Comparison of ENCODE assay signal across 8 mouse cellular contexts in the genomic region with DNA sequence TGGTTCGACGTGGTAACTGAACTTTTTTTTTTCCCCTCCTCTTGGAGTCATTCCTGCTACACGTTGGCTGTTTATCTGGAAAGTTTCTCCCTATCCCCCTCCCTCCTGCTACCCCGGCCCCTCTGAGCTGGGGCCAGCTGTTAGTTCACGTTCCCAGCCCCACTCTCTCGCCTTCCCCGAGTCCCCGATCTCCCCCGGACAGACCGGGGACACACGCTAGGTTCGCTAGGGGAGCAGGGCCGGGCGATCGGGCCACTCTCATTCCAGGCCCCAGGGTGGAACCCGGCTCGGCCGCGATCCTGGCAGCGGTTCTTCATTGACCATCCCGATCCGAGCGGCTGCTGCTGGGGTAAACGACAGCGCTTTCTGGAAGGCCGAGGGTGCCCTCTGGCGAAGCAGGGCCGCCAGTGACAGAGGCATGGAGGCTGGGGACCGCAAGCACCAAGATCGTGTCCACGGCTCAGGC. TPM values are rescaled to one million over a fixed set of nuclear protein-coding genes. Genes with fewer than 3 reads are reported as not detected.
DNase-seq lines count a peak whose midpoint lies in the region; ATAC-seq and TF ChIP-seq lines count a peak whose summit lies in the region.

No protein-coding gene starts in this region.

- peak; percentile 79 for TF ChIP-seq CTCF in lung, adult 2 months (IDR thresholded peaks at IDR 0.05; ENCODE audit: insufficient read depth, low read length)

- peak; percentile 82 for DNase-seq in ES-CJ7 (ENCODE audit: low read depth, low spot score)
- DNase-seq in heart, postnatal 36 days = peak; percentile 94 to 95
- DNase-seq in layer of hippocampus, adult 18-20 months (ENCODE audit: low spot score in 2 of 2) = peak; percentile 87 to 95
- DNase-seq in lung, adult 2 months = peak; percentile 92
- DNase-seq in testis, postnatal 14 days (ENCODE audit: low spot score) = peak; percentile 81

- under 1% methylated on average over 31 of the region's 31 CpGs for WGBS in forebrain, embryonic 16.5 days
- under 1% methylated on average over 31 of the region's 31 CpGs for WGBS in lung, adult 2 months
- WGBS in neural tube, embryonic 15.5 days = under 1% methylated on average over 31 of the region's 31 CpGs

- peak overlapping the region; percentile 64 for H3K27ac ChIP-seq in forebrain, embryonic 16.5 days (ENCODE audit: low read length)
- peak overlapping the region; percentile 81 for H3K27ac ChIP-seq in neural tube, embryonic 15.5 days (replicated peaks)

- H3K9me3 ChIP-seq in forebrain, embryonic 16.5 days (ENCODE audit: control insufficient read depth, low read length) = no peaks in the 10 kb centered on the region
- no peaks in the 10 kb centered on the region for H3K9me3 ChIP-seq in neural tube, embryonic 15.5 days (replicated peaks)

- no peaks in the 10 kb centered on the region for H3K36me3 ChIP-seq in forebrain, embryonic 16.5 days (ENCODE audit: control insufficient read depth, insufficient read depth)
- H3K36me3 ChIP-seq in neural tube, embryonic 15.5 days = no peaks in the 10 kb centered on the region

- H3K4me1 ChIP-seq in forebrain, embryonic 16.5 days (replicated peaks; ENCODE audit: control insufficient read depth, insufficient read depth, low read length) = peaks cover 38% of the 10 kb centered on the region
- peaks cover 4% of the 10 kb centered on the region; the same call in 1 of the 2 replicates for H3K4me1 ChIP-seq in lung, adult 2 months (ENCODE audit: control insufficient read depth, insufficient read depth, low read length)
- H3K4me1 ChIP-seq in neural tube, embryonic 15.5 days = peaks cover 49% of the 10 kb centered on the region

- peak overlapping the region; percentile 63 for H3K9ac ChIP-seq in forebrain, embryonic 16.5 days (replicated peaks; ENCODE audit: low read depth, low read length)
- H3K9ac ChIP-seq in neural tube, embryonic 15.5 days (replicated peaks) = peak overlapping the region; percentile 70

- peak overlapping the region; percentile 98 for H3K4me2 ChIP-seq in forebrain, embryonic 16.5 days (ENCODE audit: low read length)
- H3K4me2 ChIP-seq in neural tube, embryonic 15.5 days = peak overlapping the region; percentile 99

- ATAC-seq in cerebellum, adult (ENCODE audit: insufficient number of reproducible peaks, low FRiP score, low TSS enrichment) = peak; percentile 72
- peak; percentile 77 for ATAC-seq in forebrain, embryonic 16.5 days
- ATAC-seq in neural tube, embryonic 15.5 days (ENCODE audit: low FRiP score) = peak; percentile 77

- intact Hi-C loops in heart, postnatal 36 days (cut with DNase I) = loop anchor here (1.0 to 5.0 kb wide), 6 partner anchors 55 to 332 kb away; partner anchors contain the start of gene Flvcr2

- TF ChIP-seq POLR2A in lung, adult 2 months (IDR thresholded peaks at IDR 0.05; ENCODE audit: borderline replicate concordance, extremely low read depth, low read depth, low read length) = no peak

- no peaks in the 10 kb centered on the region for H3K27me3 ChIP-seq in forebrain, embryonic 16.5 days (replicated peaks; ENCODE audit: control insufficient read depth, insufficient read depth, low read length)
- peaks cover 8% of the 10 kb centered on the region for H3K27me3 ChIP-seq in neural tube, embryonic 15.5 days (replicated peaks)

- peak overlapping the region; percentile 60 for H3K4me3 ChIP-seq in forebrain, embryonic 16.5 days (replicated peaks; ENCODE audit: low read length)
- peak overlapping the region; percentile 61 for H3K4me3 ChIP-seq in lung, adult 2 months (replicated peaks; ENCODE audit: extremely low read depth, low read depth, low read length)
- peak overlapping the region; percentile 56 for H3K4me3 ChIP-seq in neural tube, embryonic 15.5 days (replicated peaks)

RNA-seq across cellular contexts. Expression of gene Tgfb3, which starts 0.4 kb away (rescaled TPM):
- polyA plus RNA-seq in forebrain, embryonic 16.5 days (2015; fragmentation: Nextera tagmentation; extraction: Ambion mirVana) = 7.2 and 9.1 TPM in 2 replicates
- total RNA-seq in heart, postnatal 36 days (2021) = 10 to 100 TPM; 14.4 to 15.2 TPM
- total RNA-seq in layer of hippocampus, adult 18-20 months (2021) = 10 to 100 TPM; 18.8 to 19.4 TPM
- polyA plus RNA-seq in lung, adult 2 months (2012; rRNA removed) = 24.8 and 33.9 TPM in 2 replicates
- 5.8 and 9.8 TPM in 2 replicates for polyA plus RNA-seq in neural tube, embryonic 15.5 days (2015; fragmentation: Nextera tagmentation; extraction: Ambion mirVana)

RNA-seq across cellular contexts. Expression of gene Ift43, which starts 3.1 kb away (rescaled TPM):
- 59.9 and 67.0 TPM in 2 replicates for polyA plus RNA-seq in forebrain, embryonic 16.5 days (2015; fragmentation: Nextera tagmentation; extraction: Ambion mirVana)
- total RNA-seq in heart, postnatal 36 days (2021) = 10 to 100 TPM; 25.4 to 26.0 TPM
- 10 to 100 TPM; 13.9 to 15.0 TPM for total RNA-seq in layer of hippocampus, adult 18-20 months (2021)
- 32.8 and 49.6 TPM in 2 replicates for polyA plus RNA-seq in lung, adult 2 months (2012; rRNA removed)
- polyA plus RNA-seq in neural tube, embryonic 15.5 days (2015; fragmentation: Nextera tagmentation; extraction: Ambion mirVana) = 35.2 and 40.1 TPM in 2 replicates

Comparison
In these comparisons a context has a peak if more than half of its experiments do, and no peak if none do; other contexts are left out.
1. Peak in every context shown above with its lines: DNase-seq, ATAC-seq, H3K4me3 ChIP-seq and H3K27ac ChIP-seq.